Mouse (Mus musculus) forebrain, postnatal 0 days (tissue): ENCODE measurements at regions not wholly inside any gene's neighbourhood (a gene's known extent, or its start where the extent isn't known, plus 50 kb on each side); places are given as distances from the start of the nearest gene placed in this dataset.
A peak's percentile ranks its signal among the peaks of the same experiment; 100 is the strongest.

Source experiments
- ATAC-seq: fragments of 200-750 bp; cut with Nextera tagmentation; 2 replicates; pipeline ENCODE4 v1.8.0; 2017; ENCODE audit warnings: mild to moderate bottlenecking, moderate library complexity
- DNase-seq: peaks from one replicate; pipeline ENCODE4 v3.0.0-alpha.2; 2015
- H3K27ac ChIP-seq: fragments of 300-500 bp; sonication (generic); 2 replicates; pipeline ENCODE4 v1.5.1; 2014; ENCODE audit warnings: low read depth, mild to moderate bottlenecking, antibody characterized with exemption, low read length, moderate library complexity, mixed read lengths
- H3K27me3 ChIP-seq: fragments of 300-500 bp; sonication (generic); 2 replicates; pipeline ENCODE4 v1.6.1; 2014; ENCODE audit warnings: mild to moderate bottlenecking, low read length, mixed read lengths; ENCODE audit not compliant: insufficient read depth
- H3K36me3 ChIP-seq: fragments of 300-500 bp; sonication (generic); 2 replicates; pipeline ENCODE4 v1.6.1; 2014; ENCODE audit warnings: mild to moderate bottlenecking, moderate library complexity; ENCODE audit not compliant: insufficient read depth
- H3K4me1 ChIP-seq: fragments of 300-500 bp; sonication (generic); 2 replicates; pipeline ENCODE4 v1.6.1; 2014; ENCODE audit warnings: antibody characterized with exemption; ENCODE audit not compliant: insufficient read depth
- H3K4me2 ChIP-seq: fragments of 300-500 bp; sonication (generic); 2 replicates; pipeline ENCODE4 v1.6.1; 2014; ENCODE audit warnings: low read depth, mild to moderate bottlenecking, moderate library complexity
- H3K4me3 ChIP-seq: fragments of 300-500 bp; sonication (generic); 2 replicates; pipeline ENCODE4 v1.5.1; 2014; ENCODE audit warnings: low read depth, low read length, mixed read lengths
- H3K9ac ChIP-seq: fragments of 300-500 bp; sonication (generic); 2 replicates; pipeline ENCODE4 v1.6.1; 2014; ENCODE audit warnings: mild to moderate bottlenecking
- H3K9me3 ChIP-seq: fragments of 300-500 bp; sonication (generic); 2 replicates; pipeline ENCODE4 v1.6.1; 2016; ENCODE audit warnings: low read length
- CTCF ChIP-seq: sonication (generic); IDR thresholded peaks from 2 replicates; pipeline ENCODE4 v1.5.1; 2016; ENCODE audit warnings: antibody characterized with exemption, control low read depth, low read depth
- WGBS: fragments of 180-500 bp; shearing (Covaris S2); extraction: QIAGEN DNeasy Blood & Tissue Kit; methylation state at CpG from one replicate; pipeline ENCODE4 v1.1.7; 2014; 5-methylcytosine and 5-hydroxymethylcytosine counted together

GRCm38 (mm10) chr3:143173971-143174370 lies 292.2 kb upstream of the Pkn2 start:
- ATAC-seq (no peak), DNase-seq (no peak)
- H3K4me2 ChIP-seq = no peak overlapping the region
- H3K4me1 ChIP-seq = no peaks in the 10 kb centered on the region
- H3K9ac ChIP-seq = no peak overlapping the region
- no peak for TF ChIP-seq CTCF
- H3K27ac ChIP-seq = no peak overlapping the region
- WGBS = 93% methylated on average over 4 of the region's 4 CpGs
- no peak overlapping the region for H3K4me3 ChIP-seq
- no peaks in the 10 kb centered on the region for H3K36me3 ChIP-seq
- no peaks in the 10 kb centered on the region for H3K27me3 ChIP-seq
- no peaks in the 10 kb centered on the region for H3K9me3 ChIP-seq

GRCm38 (mm10) chr3:143162444-143162843 lies 280.6 kb upstream of the Pkn2 start:
- H3K36me3 ChIP-seq = no peaks in the 10 kb centered on the region
- 0 out of 2 replicates have a peak, but pooled peaks have one; percentile 42 for ATAC-seq
- H3K4me2 ChIP-seq = no peak overlapping the region
- no peak for DNase-seq
- H3K27ac ChIP-seq = no peak overlapping the region
- H3K9ac ChIP-seq = no peak overlapping the region
- WGBS = 36% methylated on average over 1 of the region's 1 CpGs
- no peaks in the 10 kb centered on the region for H3K4me1 ChIP-seq
- no peaks in the 10 kb centered on the region for H3K27me3 ChIP-seq
- H3K4me3 ChIP-seq = no peak overlapping the region
- no peak for TF ChIP-seq CTCF
- no peaks in the 10 kb centered on the region for H3K9me3 ChIP-seq

GRCm38 (mm10) chr3:143161993-143162392 lies 280.2 kb upstream of the Pkn2 start:
- Histone ChIP-seq H3K27me3 (no peaks in the 10 kb centered on the region), H3K4me1 (no peaks in the 10 kb centered on the region), H3K27ac (no peak overlapping the region), H3K9ac (no peak overlapping the region), H3K36me3 (no peaks in the 10 kb centered on the region), H3K4me3 (no peak overlapping the region), H3K9me3 (no peaks in the 10 kb centered on the region), H3K4me2 (no peak overlapping the region)
- 68% methylated on average over 6 of the region's 6 CpGs for WGBS
- no peak for TF ChIP-seq CTCF
- ATAC-seq (peak; percentile 36; the same call in 1 of the 2 replicates), DNase-seq (no peak)

- no peak for ATAC-seq
- 31% methylated on average over 5 of the region's 5 CpGs for WGBS
Observed at GRCm38 (mm10) chr3:143158568-143158967, 276.8 kb upstream of the Pkn2 start.

GRCm38 (mm10) chr3:143156733-143157524 lies 275.1 kb upstream of the Pkn2 start:
- H3K27ac ChIP-seq = no peak overlapping the region
- H3K4me1 ChIP-seq = no peaks in the 10 kb centered on the region
- no peak for ATAC-seq
- no peaks in the 10 kb centered on the region for H3K27me3 ChIP-seq
- DNase-seq = no peak
- H3K36me3 ChIP-seq = no peaks in the 10 kb centered on the region
- H3K9me3 ChIP-seq = no peaks in the 10 kb centered on the region
- no peak overlapping the region for H3K9ac ChIP-seq
- H3K4me2 ChIP-seq = no peak overlapping the region
- H3K4me3 ChIP-seq = no peak overlapping the region
- no peak for TF ChIP-seq CTCF

More at GRCm38 (mm10) chr3:143158568-143158967, 276.8 kb upstream of the Pkn2 start:
- Histone ChIP-seq H3K4me3 (no peak overlapping the region), H3K9ac (no peak overlapping the region), H3K36me3 (no peaks in the 10 kb centered on the region), H3K27ac (no peak overlapping the region), H3K4me1 (no peaks in the 10 kb centered on the region), H3K4me2 (no peak overlapping the region), H3K9me3 (no peaks in the 10 kb centered on the region), H3K27me3 (no peaks in the 10 kb centered on the region)
- TF ChIP-seq CTCF = no peak
- DNase-seq = no peak

- DNase-seq (no peak), ATAC-seq (no peak)
- H3K4me2 ChIP-seq = no peak overlapping the region
- WGBS = 29% methylated on average over 1 of the region's 1 CpGs
- no peaks in the 10 kb centered on the region for H3K9me3 ChIP-seq
- H3K27me3 ChIP-seq = no peaks in the 10 kb centered on the region
- H3K9ac ChIP-seq = no peak overlapping the region
- peak; percentile 21; the same call in 1 of the 2 replicates for TF ChIP-seq CTCF
- no peak overlapping the region for H3K4me3 ChIP-seq
- H3K27ac ChIP-seq = no peak overlapping the region
- H3K36me3 ChIP-seq = no peaks in the 10 kb centered on the region
- no peaks in the 10 kb centered on the region for H3K4me1 ChIP-seq
Observed at GRCm38 (mm10) chr3:143156174-143156573, 274.4 kb upstream of the Pkn2 start.

GRCm38 (mm10) chr3:143155556-143155955 lies 273.8 kb upstream of the Pkn2 start:
- no peak for DNase-seq
- no peaks in the 10 kb centered on the region for H3K27me3 ChIP-seq
- 90% methylated on average over 1 of the region's 1 CpGs for WGBS

More at GRCm38 (mm10) chr3:143155556-143155955, 273.8 kb upstream of the Pkn2 start:
- no peak for TF ChIP-seq CTCF
- H3K4me3 ChIP-seq = no peak overlapping the region
- no peak overlapping the region for H3K9ac ChIP-seq
- H3K27ac ChIP-seq = no peak overlapping the region
- no peaks in the 10 kb centered on the region for H3K36me3 ChIP-seq
- H3K4me1 ChIP-seq = no peaks in the 10 kb centered on the region
- H3K4me2 ChIP-seq = no peak overlapping the region
- no peak for ATAC-seq
- no peaks in the 10 kb centered on the region for H3K9me3 ChIP-seq
